Mouse (Mus musculus): ENCODE results near the gene Rad51b.

GRCm38 (mm10) chr12:79282595-79282994 lies 14.5 kb upstream of the Rad51b start:
- TF ChIP-seq CTCF (IDR thresholded peaks at IDR 0.05; ENCODE audit: low read depth, low read length) (no peak), EP300 (IDR thresholded peaks at IDR 0.05; ENCODE audit: insufficient read depth, low read depth, low read length) (no peak), POLR2A (IDR thresholded peaks at IDR 0.05; ENCODE audit: insufficient read depth, low read length) (no peak)
